In genomic region chr17:83538141-83538540, GRCm38 (mm10) we compare ENCODE assay signal across 15 mouse cellular contexts.
"Had no signal": no experiment of that assay in that cellular context is flagged by ENCODE, and none has a peak within 500 bp of the region (broad histone marks: within the 10 kb centered on the region; RNA-seq: fewer than 3 reads in every experiment).

No protein-coding gene starts in this region.

- H3K27me3 ChIP-seq: midbrain, embryonic 13.5 days; neural tube, embryonic 12.5 days had no signal

- H3K27ac ChIP-seq: limb, embryonic 10.5 days; liver, embryonic 15.5 days; midbrain, embryonic 13.5 days; neural tube, embryonic 12.5 days had no signal

- H3K9me3 ChIP-seq: limb, embryonic 10.5 days; liver, embryonic 15.5 days; midbrain, embryonic 13.5 days; neural tube, embryonic 12.5 days had no signal

- H3K9ac ChIP-seq: liver, embryonic 15.5 days; midbrain, embryonic 13.5 days; neural tube, embryonic 12.5 days had no signal

- H3K4me2 ChIP-seq: liver, embryonic 11.5 days; liver, embryonic 15.5 days; midbrain, embryonic 13.5 days; neural tube, embryonic 12.5 days had no signal

- ATAC-seq: intestine, embryonic 16.5 days; lung, postnatal 0 days; midbrain, embryonic 13.5 days had no signal

- H3K36me3 ChIP-seq: limb, embryonic 10.5 days; liver, embryonic 15.5 days; midbrain, embryonic 13.5 days; neural tube, embryonic 12.5 days had no signal

- H3K4me1 ChIP-seq: limb, embryonic 10.5 days; liver, embryonic 15.5 days had no signal

- H3K4me3 ChIP-seq: limb, embryonic 10.5 days; liver, embryonic 15.5 days; midbrain, embryonic 13.5 days; myocyte; neural tube, embryonic 12.5 days had no signal

- DNase-seq: kidney, postnatal 10 days; lung, adult 2 months; lung, postnatal 36 days; right cerebral cortex, postnatal 4 days; spleen, adult 18-20 months; thymus, adult 18-20 months; thymus, postnatal 14 days had no signal
